Mouse (Mus musculus) stomach, postnatal 0 days (tissue): ENCODE results near the gene Man2b2. TPM values are rescaled to one million over a fixed set of nuclear protein-coding genes. Genes with fewer than 3 reads are reported as not detected.

Source experiments
- ATAC-seq: fragments of 200-750 bp; cut with Nextera tagmentation; 2 replicates; pipeline ENCODE4 v1.8.0; 2017; ENCODE audit not compliant: low FRiP score, low TSS enrichment
- DNase-seq: peaks from one replicate; pipeline ENCODE4 v3.0.0-alpha.2; 2016; ENCODE audit warnings: low spot score
- H3K27ac ChIP-seq: fragments of 300-500 bp; sonication (generic); replicated peaks from 2 replicates; pipeline ENCODE4 v1.5.1; 2014; ENCODE audit warnings: mild to moderate bottlenecking, control low read depth
- H3K27me3 ChIP-seq: fragments of 300-500 bp; sonication (generic); 2 replicates; pipeline ENCODE4 v1.6.1; 2014; ENCODE audit warnings: low read length; ENCODE audit not compliant: control insufficient read depth, insufficient read depth
- H3K36me3 ChIP-seq: fragments of 300-500 bp; sonication (generic); 2 replicates; pipeline ENCODE4 v1.6.1; 2014; ENCODE audit warnings: low read length, mixed read lengths; ENCODE audit not compliant: control insufficient read depth, insufficient read depth
- H3K4me1 ChIP-seq: fragments of 300-500 bp; sonication (generic); replicated peaks from 2 replicates; pipeline ENCODE4 v1.6.1; 2014; ENCODE audit warnings: antibody characterized with exemption; ENCODE audit not compliant: control insufficient read depth, insufficient read depth
- H3K4me2 ChIP-seq: fragments of 300-500 bp; sonication (generic); replicated peaks from 2 replicates; pipeline ENCODE4 v1.6.1; 2014; ENCODE audit warnings: low read depth, mild to moderate bottlenecking, control low read depth, moderate library complexity
- H3K4me3 ChIP-seq: fragments of 300-500 bp; sonication (generic); 2 replicates; pipeline ENCODE4 v1.5.1; 2014; ENCODE audit warnings: low read depth, low read length, control low read depth
- H3K9ac ChIP-seq: fragments of 300-500 bp; sonication (generic); 2 replicates; pipeline ENCODE4 v1.6.1; 2014; ENCODE audit warnings: mild to moderate bottlenecking, low read length, control low read depth, mixed read lengths
- H3K9me3 ChIP-seq: fragments of 300-500 bp; sonication (generic); 2 replicates; pipeline ENCODE4 v1.6.1; 2016; ENCODE audit warnings: low read length; ENCODE audit not compliant: control insufficient read depth
- CTCF ChIP-seq: IDR thresholded peaks from 2 replicates; pipeline ENCODE4 v1.5.1; 2016; ENCODE audit warnings: antibody characterized with exemption, low read depth, mild to moderate bottlenecking, moderate library complexity
- EP300 ChIP-seq: optimal IDR thresholded peaks from 2 replicates; pipeline ENCODE3; 2016; ENCODE audit warnings: antibody characterized with exemption
- WGBS: fragments of 180-500 bp; shearing (Covaris S2); extraction: QIAGEN DNeasy Blood & Tissue Kit; methylation state at CpG from one replicate; pipeline ENCODE4 v1.1.7; 2014; 5-methylcytosine and 5-hydroxymethylcytosine counted together
- polyA plus RNA-seq: library from polyadenylated mRNA; unstranded; fragments of >200 nt; fragmentation: Nextera tagmentation; extraction: Ambion mirVana; gene quantifications from 2 replicates; pipeline ENCODE4 v1.2.1, GENCODE M21; 2015

The Man2b2 gene
- polyA plus RNA-seq, 1 experiment from 2014 or later, result 16.3 TPM

GRCm38 (mm10) chr5:36866701-36867250 is 36.3 kb upstream of the Man2b2 start:
- Histone ChIP-seq H3K27me3 (peaks cover 32% of the 10 kb centered on the region), H3K9ac (no peak overlapping the region), H3K36me3 (no peaks in the 10 kb centered on the region), H3K4me3 (no peak overlapping the region), H3K4me1 (no peaks in the 10 kb centered on the region; the same call in 1 of the 2 replicates), H3K27ac (no peak overlapping the region), H3K4me2 (no peak overlapping the region), H3K9me3 (no peaks in the 10 kb centered on the region)
- no peak for DNase-seq
- 60% methylated on average over 7 of the region's 7 CpGs for WGBS
- ATAC-seq, result no peak
- no peak for TF ChIP-seq EP300
- TF ChIP-seq CTCF, result no peak

DNA sequence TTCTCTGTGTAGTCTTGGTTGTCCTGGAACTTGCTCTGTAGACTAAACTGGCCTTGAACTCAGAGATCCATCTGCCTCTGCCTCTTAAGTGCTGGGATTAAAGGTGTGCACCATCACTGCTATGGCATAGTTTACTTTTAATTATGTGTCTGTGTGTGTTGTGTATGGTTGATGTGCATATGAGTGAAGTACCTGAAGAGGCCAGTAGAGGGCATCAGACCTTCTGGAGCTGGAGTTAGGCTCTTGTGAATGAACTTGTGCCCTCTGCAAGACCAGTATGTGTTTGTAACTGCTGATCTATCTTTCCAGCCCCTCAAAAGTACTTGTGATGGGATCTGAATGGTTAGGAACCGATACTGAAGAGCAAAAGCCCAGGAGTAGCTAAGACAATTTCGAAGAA is 30.6 kb upstream of the Man2b2 start:
- ATAC-seq (no peak), DNase-seq (no peak)
- no peaks in the 10 kb centered on the region for H3K27me3 ChIP-seq
- H3K4me3 ChIP-seq, result no peak overlapping the region
- 82% methylated on average over 2 of the region's 2 CpGs for WGBS
- no peak overlapping the region for H3K9ac ChIP-seq
- H3K9me3 ChIP-seq, result no peaks in the 10 kb centered on the region
- H3K36me3 ChIP-seq, result no peaks in the 10 kb centered on the region
- no peak overlapping the region for H3K27ac ChIP-seq
- TF ChIP-seq CTCF, result peak; percentile 55
- TF ChIP-seq EP300, result no peak
- no peaks in the 10 kb centered on the region for H3K4me1 ChIP-seq
- no peak overlapping the region for H3K4me2 ChIP-seq

DNA sequence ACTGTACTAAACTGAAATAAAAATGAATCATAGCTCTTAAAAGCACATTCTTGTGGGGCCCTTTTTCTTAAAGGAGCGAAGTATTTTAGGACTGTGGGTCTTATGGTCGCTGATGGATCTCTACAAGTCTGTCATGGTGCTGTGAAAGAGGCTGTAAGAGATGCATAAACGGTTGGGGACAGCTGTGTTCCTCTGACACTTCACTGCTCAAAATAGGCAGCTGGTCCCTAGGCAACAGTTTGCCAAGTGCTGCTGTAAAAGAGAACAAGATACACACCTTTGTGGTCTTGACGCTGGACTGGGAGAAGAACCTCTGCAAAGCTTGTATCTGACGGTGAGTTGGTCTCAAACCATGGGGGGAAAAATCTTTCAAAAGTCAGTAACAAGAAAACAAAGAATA is 27.1 kb upstream of the Man2b2 start:
- Histone ChIP-seq H3K27me3 (no peaks in the 10 kb centered on the region), H3K4me1 (no peaks in the 10 kb centered on the region), H3K4me2 (no peak overlapping the region), H3K9ac (no peak overlapping the region), H3K4me3 (no peak overlapping the region), H3K27ac (no peak overlapping the region), H3K9me3 (no peaks in the 10 kb centered on the region), H3K36me3 (no peaks in the 10 kb centered on the region)
- no peak for ATAC-seq
- WGBS, result 71% methylated on average over 5 of the region's 5 CpGs
- DNase-seq, result no peak
- TF ChIP-seq EP300 (no peak), CTCF (no peak)

- DNase-seq (no peak), ATAC-seq (no peak)
- H3K36me3 ChIP-seq, result no peaks in the 10 kb centered on the region
- TF ChIP-seq CTCF, result no peak
- TF ChIP-seq EP300, result no peak
- H3K4me2 ChIP-seq, result no peak overlapping the region
- H3K9ac ChIP-seq, result no peak overlapping the region
- H3K9me3 ChIP-seq, result no peaks in the 10 kb centered on the region
- no peaks in the 10 kb centered on the region for H3K27me3 ChIP-seq
- WGBS, result 81% methylated on average over 7 of the region's 7 CpGs
- H3K4me1 ChIP-seq, result no peaks in the 10 kb centered on the region
- H3K4me3 ChIP-seq, result no peak overlapping the region
- no peak overlapping the region for H3K27ac ChIP-seq
Observed at GRCm38 (mm10) chr5:36856529-36856928, 26.1 kb upstream of the Man2b2 start.

DNA sequence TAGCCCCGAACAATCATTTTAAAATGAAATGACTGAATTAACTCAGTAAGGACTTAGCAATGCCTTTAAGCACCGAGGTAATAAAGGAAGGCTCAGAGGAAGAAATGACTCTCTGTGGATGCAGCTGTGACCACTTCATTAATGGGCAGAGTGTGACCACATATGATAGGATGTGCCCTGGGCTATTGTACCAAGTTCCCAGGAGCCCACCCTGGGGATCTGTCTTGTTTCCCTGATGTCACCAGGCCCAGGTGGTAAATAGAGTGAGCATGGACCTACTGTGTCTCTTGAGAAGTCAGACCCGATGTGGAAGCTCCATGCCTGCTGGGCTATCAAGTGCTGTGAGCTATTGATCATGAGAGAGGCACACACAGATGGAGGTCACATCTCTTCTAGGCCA is 24.7 kb upstream of the Man2b2 start:
- no peak for TF ChIP-seq EP300
- no peak for TF ChIP-seq CTCF
- DNase-seq, result no peak

DNA sequence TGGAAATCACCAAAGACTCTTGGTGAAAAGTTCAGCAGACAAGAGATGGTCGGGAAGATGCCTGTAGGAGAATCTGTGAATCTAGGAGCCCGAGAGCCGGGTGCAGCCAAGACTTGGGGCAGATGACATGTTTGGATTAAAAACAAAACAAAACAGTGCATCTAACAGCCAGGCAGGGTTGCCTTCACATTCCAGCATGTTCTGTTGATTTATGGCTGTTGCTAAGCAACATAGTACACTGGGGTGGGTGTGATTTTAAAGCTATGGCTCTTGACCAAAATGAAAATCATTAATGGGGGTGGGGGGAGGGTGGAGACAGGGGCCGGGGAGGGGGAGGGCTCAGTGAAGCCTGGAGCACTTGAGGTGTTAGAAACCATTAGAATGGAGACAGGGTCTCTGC is 21.1 kb upstream of the Man2b2 start:
- no peaks in the 10 kb centered on the region for H3K27me3 ChIP-seq
- H3K36me3 ChIP-seq, result no peaks in the 10 kb centered on the region
- H3K4me2 ChIP-seq, result no peak overlapping the region
- no peak overlapping the region for H3K9ac ChIP-seq
- no peak for ATAC-seq
- H3K27ac ChIP-seq, result no peak overlapping the region
- 28% methylated on average over 4 of the region's 4 CpGs for WGBS
- TF ChIP-seq CTCF, result no peak
- no peak for TF ChIP-seq EP300
- no peaks in the 10 kb centered on the region for H3K4me1 ChIP-seq
- no peak for DNase-seq
- H3K9me3 ChIP-seq, result no peaks in the 10 kb centered on the region
- no peak overlapping the region for H3K4me3 ChIP-seq

More for the DNA sequence above, 24.7 kb upstream of the Man2b2 start:
- WGBS, result 80% methylated on average over 3 of the region's 3 CpGs
- Histone ChIP-seq H3K9me3 (no peaks in the 10 kb centered on the region), H3K4me1 (no peaks in the 10 kb centered on the region), H3K27ac (no peak overlapping the region), H3K36me3 (no peaks in the 10 kb centered on the region), H3K4me2 (no peak overlapping the region), H3K4me3 (no peak overlapping the region), H3K9ac (no peak overlapping the region), H3K27me3 (no peaks in the 10 kb centered on the region)
- no peak for ATAC-seq
